Mouse (Mus musculus): Measurements from ENCODE around the gene Prr29.
"Not testable (repeated sequence)": the region's sequence is repeated elsewhere in the genome, so short reads cannot be mapped to it uniquely, and the experiment has no call there.

Gene Prr29

DNA sequence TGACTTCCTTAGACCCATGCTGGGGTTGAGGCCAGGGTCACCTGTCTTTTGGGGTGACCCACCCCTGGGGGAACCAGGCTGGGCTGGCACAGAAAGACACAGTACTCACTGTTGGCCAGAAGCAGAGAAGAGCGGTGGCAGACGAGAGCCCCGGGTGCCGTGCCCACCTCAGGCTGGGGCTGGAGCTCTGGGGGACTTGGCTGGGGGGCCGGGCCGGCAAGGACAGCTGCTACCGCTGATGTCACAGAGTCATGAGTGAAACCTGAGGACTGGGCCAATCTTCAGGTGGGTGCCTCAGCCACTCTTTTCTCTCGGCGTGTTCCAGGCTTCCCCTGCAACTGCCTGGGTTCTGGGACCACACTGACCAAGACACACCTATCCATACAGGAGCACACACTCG, at the start of gene Prr29:
Gene Prr29 (plus strand): TSS at position 107 of the 400 bp plus-strand sequence.
- no peak for DNase-seq (ENCODE audit: extremely low read depth, low read depth, low spot score)

DNA sequence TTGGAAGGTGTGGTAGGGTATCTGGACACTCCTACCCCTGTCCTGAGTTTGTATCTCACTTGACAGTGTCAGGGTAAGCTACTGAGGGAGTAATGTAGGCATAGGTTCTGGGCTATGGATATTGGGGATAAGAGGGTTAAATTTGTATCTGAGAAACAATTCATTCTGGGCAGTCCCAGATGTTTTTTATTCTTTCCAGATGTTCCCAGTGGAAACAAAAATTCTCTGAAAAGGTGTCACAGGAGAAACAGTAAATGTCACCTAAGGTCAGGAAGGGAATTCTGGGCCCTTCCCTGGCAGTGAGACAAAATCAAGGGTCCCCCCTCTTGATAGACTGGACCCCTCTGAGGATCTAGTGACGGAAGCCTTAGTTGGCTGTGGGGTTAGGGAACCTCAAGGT, 48.9 kb upstream of the Prr29 start:
- no peak for DNase-seq (ENCODE audit: extremely low read depth, low read depth, low spot score)

DNA sequence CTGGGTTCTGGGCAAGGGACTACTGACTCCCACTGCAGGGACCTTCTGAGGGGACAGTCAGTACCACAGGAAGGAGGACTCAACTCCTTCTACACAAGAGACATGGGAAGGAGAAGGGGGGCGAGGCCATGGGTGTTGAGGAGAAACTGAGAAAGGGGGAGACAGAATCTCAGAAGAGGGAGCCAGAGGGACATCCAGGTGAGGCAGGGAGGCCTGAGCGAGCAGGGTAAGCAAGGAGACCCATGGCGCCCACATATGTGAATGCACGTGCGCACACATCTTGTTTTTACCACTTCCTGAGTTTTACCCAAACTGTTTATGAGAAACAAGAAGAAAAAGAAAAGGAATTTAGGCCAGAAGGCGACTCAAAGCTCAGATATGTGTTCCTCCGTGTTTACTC, 47.5 kb upstream of the Prr29 start:
- DNase-seq (ENCODE audit: extremely low read depth, low read depth, low spot score): no peak

DNA sequence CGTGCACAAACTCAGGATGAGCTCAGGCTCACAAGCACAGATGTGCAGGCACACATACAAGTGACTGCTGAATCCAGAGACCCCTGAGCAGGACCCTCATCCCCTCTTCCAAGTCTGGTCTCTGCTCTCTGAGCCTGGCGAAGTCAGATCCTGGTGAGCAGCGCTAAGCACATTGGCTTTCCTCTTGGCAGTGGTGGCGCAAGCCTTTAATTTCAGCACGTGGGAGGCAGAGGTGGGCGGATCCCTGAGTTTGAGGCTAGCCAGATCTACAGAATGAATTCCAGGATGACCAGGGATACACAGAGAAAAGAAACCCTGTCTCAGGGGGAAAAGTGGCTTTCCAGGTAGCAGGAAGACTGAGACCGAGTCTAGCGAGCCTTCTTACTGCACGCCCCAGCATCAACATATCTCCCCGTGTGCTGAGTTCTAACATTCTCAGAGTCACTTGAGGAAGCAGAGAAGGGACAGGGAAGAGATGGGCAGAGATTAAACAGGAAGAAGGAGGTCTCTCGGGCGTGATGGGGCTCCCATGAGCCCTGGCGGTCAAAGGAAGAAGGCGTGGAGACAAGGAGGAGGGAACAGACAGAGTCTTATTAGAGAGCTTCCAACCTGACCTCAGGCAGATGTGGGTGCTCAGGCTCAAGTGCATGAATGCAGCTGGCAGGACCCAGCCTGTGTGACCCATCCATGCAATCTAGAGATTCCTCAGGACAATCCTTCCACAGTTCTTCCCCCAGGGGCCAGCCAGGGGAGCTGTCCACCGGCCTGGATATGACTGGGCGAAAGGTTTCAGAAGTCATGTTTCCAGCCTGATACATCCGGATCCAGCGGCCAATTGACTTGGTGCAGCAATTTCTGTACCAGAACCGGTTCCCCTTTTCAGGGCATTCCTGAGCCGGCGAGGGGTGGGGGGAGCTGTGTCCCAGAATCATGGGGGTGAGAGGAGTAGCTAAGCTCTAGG, 46.6 kb upstream of the Prr29 start:
- DNase-seq (ENCODE audit: extremely low read depth, low read depth, low spot score): no peak

DNA sequence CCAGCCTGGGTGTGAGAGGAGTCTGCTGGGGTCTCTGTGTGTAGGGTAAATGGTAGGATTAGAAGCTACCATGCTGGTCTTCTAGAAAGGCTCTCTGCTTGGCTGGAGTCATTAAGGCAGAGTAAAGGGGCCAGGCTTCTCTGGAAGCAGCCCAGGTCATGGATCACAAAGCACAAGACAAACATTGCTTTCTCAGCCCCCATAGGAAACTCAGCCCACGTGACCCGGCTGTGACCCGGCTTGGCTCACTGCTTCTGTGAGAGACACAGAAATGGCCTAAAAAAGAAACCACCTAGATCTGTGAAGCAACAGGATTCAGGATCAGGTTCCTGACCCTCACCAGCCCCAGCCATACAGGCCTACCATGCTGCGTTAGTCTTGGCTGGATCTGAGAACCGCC, 40.4 kb upstream of the Prr29 start:
- no peak for DNase-seq (ENCODE audit: extremely low read depth, low read depth, low spot score)

DNA sequence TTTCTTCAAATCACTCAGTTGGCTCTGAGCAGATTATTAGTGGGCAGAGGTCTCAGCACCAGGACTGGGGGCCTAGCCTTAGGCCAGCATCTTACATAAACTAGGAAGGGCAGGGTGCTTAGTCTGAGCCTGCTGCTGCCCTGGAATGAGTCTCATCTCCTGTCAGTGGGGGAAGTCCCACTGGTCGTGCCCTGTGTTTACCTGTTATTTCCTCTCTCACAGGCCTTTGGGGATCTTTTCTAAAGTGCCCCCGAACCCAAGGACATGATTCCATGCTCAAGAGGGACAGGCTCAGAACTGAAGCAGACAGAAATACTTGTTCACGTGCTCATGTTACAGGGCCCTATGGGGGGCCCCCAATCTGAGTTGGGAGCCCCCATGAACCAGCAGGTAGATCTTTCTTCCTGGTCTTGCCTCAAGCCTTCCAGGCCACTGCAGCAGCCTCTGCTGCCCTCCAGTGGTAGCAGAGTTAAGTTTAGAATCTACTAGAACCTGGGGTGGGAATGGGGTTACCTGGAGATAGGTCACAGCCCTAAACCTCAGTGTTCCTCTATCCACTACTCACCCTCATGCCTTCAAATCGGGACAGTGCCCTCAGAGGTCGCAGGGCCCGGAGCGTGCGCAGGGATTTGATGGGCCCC, 39.6 kb upstream of the Prr29 start:
- DNase-seq (ENCODE audit: extremely low read depth, low read depth, low spot score): no peak

DNA sequence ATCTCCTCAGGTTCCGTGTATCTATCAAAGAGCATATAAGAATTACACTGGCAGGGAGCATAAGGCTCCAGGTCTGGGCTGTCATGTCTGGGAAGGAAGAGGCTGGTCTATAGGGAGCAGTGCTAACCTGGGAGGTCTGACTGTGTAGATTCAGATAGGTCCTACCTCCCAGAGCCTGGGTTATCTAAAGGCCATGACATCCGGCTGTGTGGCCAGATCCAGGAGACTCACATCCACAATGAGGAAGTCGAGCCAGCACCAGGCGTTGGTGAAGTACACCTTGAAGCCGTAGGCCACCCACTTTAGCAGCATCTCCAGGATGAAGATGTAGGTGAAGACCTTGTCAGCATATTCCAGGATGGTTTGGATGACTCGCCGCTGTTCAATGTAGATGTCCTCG, 38.8 kb upstream of the Prr29 start:
- no peak for DNase-seq (ENCODE audit: extremely low read depth, low read depth, low spot score)

DNA sequence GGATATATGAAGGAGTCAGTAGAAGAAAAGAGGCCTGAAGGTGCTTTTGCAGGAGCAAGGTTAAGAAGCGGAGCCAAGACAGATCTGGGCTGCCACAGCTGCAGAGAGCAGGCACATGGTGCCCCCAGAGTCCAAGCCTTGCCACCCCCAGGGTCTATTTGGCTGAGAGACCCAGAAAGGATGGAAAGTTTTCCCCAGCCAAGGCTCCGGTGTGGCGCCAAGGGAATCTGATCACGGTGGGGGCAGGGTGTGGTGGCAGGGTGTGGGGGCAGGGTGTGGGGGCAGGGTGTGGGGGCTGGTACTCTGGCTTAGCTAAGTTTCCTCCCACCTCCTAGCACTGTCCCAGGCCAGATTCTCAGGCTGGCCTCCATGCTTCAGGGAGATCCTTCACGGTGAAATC, 36.8 kb upstream of the Prr29 start:
- no peak for DNase-seq (ENCODE audit: extremely low read depth, low read depth, low spot score)

DNA sequence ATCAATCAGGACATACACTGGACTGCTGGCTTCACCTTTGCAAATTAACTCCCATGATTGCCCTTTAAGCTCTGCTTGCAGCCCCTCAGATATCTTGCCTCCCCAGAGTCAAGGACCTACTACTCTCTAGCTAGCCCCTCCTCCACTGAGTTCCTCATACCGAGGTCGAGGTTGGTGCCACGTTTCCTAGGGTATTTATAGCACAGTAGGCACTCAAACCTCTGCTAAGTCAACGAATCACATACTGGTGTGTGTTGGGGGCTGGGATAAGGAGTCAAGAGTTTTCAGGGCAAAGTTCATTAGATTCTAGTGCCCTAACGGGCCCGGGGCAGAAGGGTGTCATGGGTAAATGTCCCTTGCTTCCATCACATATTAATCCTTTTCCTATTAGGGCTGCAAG, 36.1 kb upstream of the Prr29 start:
- no peak for DNase-seq (ENCODE audit: extremely low read depth, low read depth, low spot score)

DNA sequence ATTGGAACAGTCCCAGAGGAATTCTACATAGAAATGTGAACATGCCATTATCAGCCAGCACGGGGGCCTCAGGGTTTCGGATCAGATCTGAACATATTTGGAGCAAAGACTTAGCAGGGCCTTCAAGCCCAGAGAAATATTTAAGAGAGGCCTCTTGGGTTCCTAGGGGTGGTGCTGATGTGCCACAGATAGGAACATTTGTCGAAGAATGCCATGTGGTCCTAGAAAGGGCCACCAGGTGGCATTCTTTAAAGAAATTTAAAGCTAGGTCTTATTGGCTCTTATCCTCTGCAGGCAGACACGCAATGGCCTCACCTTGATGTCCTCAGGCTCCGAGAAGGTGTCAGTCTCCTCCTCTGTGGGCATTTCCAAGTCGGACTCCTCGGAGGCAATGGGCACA, 35.6 kb upstream of the Prr29 start:
- no peak for DNase-seq (ENCODE audit: extremely low read depth, low read depth, low spot score)

DNA sequence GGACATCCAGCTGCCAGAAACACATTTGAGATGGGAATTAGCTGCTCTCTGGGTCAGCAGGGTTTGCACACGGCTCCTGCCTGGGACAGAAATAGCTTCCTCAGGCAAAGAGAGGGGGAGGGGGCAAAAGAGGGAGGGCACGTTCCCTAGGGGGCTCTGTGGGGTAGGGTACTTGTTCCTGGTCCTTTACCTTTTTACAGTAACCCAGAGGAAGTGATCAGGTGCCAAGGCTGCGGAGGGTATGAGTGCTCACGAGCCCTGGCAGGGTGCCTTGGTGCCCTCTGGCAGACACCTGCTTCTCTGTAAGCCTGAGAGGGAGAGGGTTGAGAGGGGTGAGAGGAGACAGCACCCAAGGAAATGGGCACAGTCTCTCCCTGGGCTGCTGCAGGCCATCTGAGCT, 32.8 kb upstream of the Prr29 start:
- DNase-seq (ENCODE audit: extremely low read depth, low read depth, low spot score): no peak

DNA sequence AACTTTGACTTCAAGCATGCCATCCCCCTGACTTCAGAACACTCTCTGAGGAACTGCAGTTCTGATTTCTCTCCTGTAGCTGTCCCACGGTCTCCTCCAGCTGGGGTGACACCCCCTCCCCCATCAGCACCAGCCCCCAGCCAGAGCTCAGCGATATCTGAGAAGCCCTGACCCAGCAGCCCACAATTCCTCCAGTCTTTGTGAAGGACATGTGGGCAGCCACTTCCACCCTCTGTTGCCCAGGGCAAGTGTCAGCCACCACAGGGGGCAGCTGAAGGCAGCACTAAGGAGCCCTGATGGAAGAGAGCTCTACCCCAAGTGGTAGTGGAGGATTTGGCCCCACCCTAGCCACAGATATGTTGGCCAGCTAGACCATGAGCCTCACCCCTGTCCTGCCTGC, 31.2 kb upstream of the Prr29 start:
- DNase-seq (ENCODE audit: extremely low read depth, low read depth, low spot score): no peak

DNA sequence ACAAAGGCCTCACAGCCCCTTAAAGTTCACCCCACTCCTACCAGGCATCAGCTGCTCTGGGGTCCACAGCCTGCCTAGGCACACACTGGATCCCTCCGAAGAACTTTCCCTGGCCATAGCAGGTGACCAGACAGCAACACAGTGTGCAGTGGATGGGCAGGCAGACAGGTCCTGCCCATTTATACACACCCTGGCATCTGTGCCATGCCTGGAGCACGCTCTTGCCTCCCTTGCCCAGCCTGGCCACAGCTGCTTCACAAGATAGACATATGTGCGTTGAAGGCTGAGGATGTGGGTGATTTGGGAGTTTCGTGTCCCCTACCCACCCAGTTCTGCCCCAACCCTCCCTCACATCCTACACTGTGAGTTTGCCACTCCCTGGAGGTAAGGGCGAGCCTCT, 27.2 kb upstream of the Prr29 start:
- no peak for DNase-seq (ENCODE audit: extremely low read depth, low read depth, low spot score)

DNA sequence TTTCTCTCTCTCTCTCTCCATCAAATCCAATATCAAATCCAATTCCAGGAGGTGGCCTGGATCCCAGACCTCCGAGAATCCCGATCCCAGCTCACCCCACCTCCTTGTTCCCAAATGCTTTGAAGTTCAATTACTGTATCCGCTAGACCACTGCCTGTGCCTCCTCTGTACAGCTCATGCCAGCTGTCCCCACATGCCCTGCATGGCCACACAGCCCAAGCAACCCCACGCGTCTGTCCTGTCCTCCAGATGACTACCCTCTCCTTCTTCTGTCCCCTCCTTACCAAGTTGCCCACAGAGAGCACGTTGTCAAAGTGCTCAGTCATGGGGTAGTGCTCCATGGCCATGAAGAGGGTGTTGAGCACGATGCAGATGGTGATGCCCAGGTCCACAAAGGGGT, 26.4 kb upstream of the Prr29 start:
- no peak for DNase-seq (ENCODE audit: extremely low read depth, low read depth, low spot score)

DNA sequence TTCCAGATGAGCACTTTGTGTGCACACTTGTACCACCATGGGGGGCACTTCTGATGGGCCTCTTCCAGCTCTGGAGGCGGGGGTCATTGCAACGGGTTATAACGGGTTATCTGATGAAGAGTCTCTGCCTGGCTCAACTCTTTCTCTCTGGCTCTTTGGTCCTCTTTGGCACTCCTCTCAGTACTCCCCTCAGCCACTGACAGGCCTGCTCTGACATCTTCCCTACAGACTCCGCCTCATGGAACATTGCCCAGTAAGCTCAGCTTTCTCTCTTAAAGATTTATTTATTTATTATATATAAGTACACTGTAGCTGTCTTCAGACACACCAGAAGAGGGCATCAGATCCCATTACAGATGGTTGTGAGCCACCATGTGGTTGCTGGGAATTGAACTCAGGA, 25.9 kb upstream of the Prr29 start:
- DNase-seq (ENCODE audit: extremely low read depth, low read depth, low spot score): not testable (repeated sequence)

DNA sequence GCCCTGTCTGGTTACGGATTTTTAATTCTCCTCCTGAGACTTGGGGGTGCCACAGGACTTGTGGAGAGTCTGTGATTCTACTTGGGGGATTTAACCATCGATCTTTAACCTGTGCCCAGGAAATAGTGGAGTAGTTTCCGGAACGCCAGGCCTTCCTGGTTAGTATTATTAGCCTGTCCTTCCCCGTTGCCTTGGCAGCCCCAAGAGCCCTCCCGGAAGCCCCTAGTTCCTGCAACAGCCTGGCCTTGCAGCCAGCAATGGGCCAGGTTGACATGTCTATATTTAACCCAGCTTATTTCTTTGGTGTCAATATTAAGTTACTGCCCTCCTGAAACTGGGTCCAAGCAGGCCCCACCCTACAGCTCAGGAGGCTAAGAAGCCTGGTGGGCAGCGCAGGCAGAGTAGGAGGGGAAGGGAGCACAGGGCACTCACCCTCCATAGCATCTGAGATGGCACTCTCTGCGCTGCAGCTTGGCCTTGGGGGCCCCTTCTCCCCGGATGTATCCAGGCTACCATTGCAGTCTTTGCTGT, 24.2 kb upstream of the Prr29 start:
- no peak for DNase-seq (ENCODE audit: extremely low read depth, low read depth, low spot score)

DNA sequence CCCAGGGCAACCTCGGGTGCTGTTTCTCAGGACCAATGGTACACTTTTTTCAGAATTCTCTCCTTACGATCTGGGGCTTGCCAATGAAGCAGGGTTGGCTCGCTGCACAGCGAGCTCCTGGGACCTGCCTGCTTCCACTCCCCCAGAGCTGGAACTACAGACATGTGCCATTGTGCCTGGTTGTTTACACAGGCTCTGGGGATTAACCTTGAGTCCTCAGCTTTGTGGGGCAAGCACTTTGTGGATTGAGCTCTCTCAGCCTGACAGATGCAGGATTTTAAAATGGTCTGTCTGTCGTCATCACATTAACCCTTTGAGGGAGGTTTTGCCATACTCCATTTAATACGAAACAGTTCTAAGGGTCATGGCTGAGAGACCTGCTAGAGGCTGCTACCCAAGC, 20.4 kb upstream of the Prr29 start:
- DNase-seq (ENCODE audit: extremely low read depth, low read depth, low spot score): no peak

DNA sequence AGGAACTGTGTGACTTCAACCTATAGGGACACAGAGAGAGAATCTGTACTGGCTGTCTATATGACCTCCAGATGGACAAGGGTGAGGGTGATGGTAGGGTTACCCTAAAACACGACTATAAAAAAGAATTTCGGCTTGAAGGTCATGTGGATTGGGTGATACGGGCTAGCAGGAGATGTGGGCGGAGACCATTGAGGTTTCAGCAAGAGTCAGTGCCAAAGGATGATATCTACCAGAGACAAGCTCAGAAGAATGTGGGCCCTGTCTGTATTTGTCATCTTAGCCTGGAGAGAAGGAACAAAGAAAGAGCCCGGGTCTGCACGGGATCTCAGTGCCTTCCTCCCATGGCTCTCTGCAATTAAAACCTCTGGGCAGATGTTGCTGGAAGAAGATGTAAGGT, 15.5 kb upstream of the Prr29 start:
- DNase-seq (ENCODE audit: extremely low read depth, low read depth, low spot score): no peak

DNA sequence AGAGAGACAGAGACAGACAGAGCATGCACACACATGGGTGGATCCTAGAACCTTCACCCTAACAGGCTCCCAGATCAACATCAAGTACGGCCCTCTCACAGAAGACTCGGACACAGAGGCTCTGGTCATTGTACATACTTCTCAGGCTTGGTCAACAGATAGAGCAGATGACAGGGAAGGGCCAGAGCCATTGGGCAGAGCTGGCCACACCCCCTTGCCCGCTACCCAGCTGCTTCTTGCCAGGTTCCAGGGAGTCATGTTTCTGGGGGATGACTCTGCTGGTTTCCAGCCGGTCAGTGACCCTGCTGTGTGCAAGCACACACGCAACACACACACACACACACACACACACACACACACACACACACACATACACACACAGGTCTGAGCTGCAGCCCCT, 14.4 kb upstream of the Prr29 start:
- no peak for DNase-seq (ENCODE audit: extremely low read depth, low read depth, low spot score)

DNA sequence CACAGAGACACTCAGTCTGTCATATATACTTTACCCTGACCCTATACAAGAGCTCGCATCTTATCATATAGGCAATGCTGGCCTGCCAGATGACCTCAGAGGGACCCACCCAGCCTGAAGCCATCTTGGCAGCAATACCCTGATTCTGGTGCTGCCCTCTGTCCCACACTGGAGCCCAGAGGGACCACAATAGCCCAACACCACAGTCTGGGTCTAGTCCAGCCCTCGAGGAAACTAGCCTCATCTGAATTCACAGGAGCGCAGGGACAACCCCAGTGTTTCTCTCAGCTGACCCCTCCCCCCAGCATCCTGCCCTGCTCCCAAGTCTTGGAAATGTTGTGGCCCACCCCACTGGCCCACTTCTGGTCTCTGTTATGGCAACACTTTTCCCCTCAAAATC, 14.0 kb upstream of the Prr29 start:
- DNase-seq (ENCODE audit: extremely low read depth, low read depth, low spot score): no peak

DNA sequence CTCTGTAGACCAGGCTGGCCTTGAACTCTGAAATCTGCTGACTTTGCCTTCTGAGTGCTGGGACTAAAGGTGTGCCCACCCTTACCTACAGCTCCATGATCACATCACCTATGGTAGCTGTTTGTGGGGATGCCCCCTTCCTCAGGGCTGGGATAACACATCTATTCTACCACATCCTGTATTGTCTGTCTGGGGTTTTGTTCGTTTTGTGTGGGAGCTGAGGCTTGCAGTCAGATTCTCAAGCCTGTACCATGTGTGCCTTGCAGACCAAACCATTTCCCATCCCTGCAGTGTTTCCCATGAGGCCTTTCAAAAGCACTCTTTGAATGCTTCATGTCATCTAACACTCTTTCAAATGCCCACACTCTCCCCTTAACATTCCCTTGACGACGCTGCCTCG, 13.3 kb upstream of the Prr29 start:
- DNase-seq (ENCODE audit: extremely low read depth, low read depth, low spot score): no peak

DNA sequence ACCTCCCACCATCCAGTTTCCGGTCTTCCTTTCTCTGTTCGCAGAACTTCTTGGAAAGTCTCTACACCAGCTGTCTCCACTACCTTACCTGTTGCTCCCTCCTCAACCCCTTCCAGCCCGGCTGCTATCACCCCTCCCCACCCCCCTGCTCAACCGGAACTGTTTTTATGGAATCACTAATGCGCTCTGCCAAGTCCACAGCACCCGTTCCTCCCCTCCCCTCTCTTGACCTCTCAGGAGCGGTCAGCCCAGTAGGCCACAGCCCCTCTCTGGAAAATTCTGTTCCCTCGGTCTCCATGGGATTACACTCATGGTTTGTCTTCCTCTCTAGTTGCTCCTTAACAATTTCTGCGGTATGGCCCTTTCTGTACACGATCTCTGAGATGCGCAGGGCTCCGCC, 12.1 kb upstream of the Prr29 start, which contains the start of gene Scn4a:
Gene Scn4a (minus strand): TSS at position 101 of the 400 bp plus-strand sequence.
- DNase-seq (ENCODE audit: extremely low read depth, low read depth, low spot score): no peak
